Mouse (Mus musculus): ENCODE data around the gene Gm14434. TPM values are rescaled to one million over a fixed set of nuclear protein-coding genes. Genes with fewer than 3 reads are reported as not detected.
"Not testable (repeated sequence)": the region's sequence is repeated elsewhere in the genome, so short reads cannot be mapped to it uniquely, and the experiment has no call there.

Gene Gm14434
- polyA plus RNA-seq (2016; fragmentation: Nextera tagmentation; extraction: Ambion mirVana) = 10.4 TPM in 1 of 2 replicates, not detected in the other

GRCm38 (mm10) chr2:176486683-176487082 lies at the start of gene Gm14434:
Gm14434 (minus strand) TSS chr2:176486783.
- not testable (repeated sequence) for H3K27ac ChIP-seq (replicated peaks); H3K4me3 ChIP-seq; H3K9me3 ChIP-seq (replicated peaks); H3K36me3 ChIP-seq; H3K4me1 ChIP-seq; H3K27me3 ChIP-seq (ENCODE audit: low read depth, poor library complexity, severe bottlenecking); DNase-seq (ENCODE audit: low spot score)
- WGBS = no CpG with 5 or more reads among the region's 4 CpGs

GRCm38 (mm10) chr2:176520756-176521155 lies 34.2 kb upstream of the Gm14434 start, which contains the start of gene Zfp967:
Zfp967 (plus strand) TSS chr2:176521056.
- DNase-seq (ENCODE audit: low spot score); H3K36me3 ChIP-seq; H3K27me3 ChIP-seq (ENCODE audit: low read depth, poor library complexity, severe bottlenecking); H3K27ac ChIP-seq (replicated peaks); H3K9me3 ChIP-seq (replicated peaks); H3K4me3 ChIP-seq; H3K4me1 ChIP-seq: not testable (repeated sequence)
- WGBS = no CpG with 5 or more reads among the region's 9 CpGs

GRCm38 (mm10) chr2:176423294-176423693 lies 63.3 kb downstream of the Gm14434 start, which contains the start of gene Gm14435:
Gm14435 (plus strand) TSS chr2:176423594.
- H3K4me1 ChIP-seq; H3K4me3 ChIP-seq; H3K27ac ChIP-seq (replicated peaks); H3K27me3 ChIP-seq (ENCODE audit: low read depth, poor library complexity, severe bottlenecking); H3K36me3 ChIP-seq; H3K9me3 ChIP-seq (replicated peaks); DNase-seq (ENCODE audit: low spot score): not testable (repeated sequence)
- no CpG with 5 or more reads among the region's 6 CpGs for WGBS

Other genes with a start within 250 kb of the Gm14434 start
- gene Gm11009, start 167.3 kb downstream of the Gm14434 start, polyA plus RNA-seq (2016; fragmentation: Nextera tagmentation; extraction: Ambion mirVana) = not detected in 2 replicates
- 9.8 and 10.5 TPM in 2 replicates for gene Gm14435, start 63.2 kb downstream of the Gm14434 start, polyA plus RNA-seq (2016; fragmentation: Nextera tagmentation; extraction: Ambion mirVana)
- not detected in 2 replicates for gene Zfp967, start 34.3 kb upstream of the Gm14434 start, polyA plus RNA-seq (2016; fragmentation: Nextera tagmentation; extraction: Ambion mirVana)
- gene Gm14308, start 149.6 kb upstream of the Gm14434 start, polyA plus RNA-seq (2016; fragmentation: Nextera tagmentation; extraction: Ambion mirVana) = 14.6 and 14.9 TPM in 2 replicates
- 9.8 and 15.2 TPM in 2 replicates for gene Zfp973, start 183.7 kb upstream of the Gm14434 start, polyA plus RNA-seq (2016; fragmentation: Nextera tagmentation; extraction: Ambion mirVana)
- gene Gm14305, start 221.5 kb upstream of the Gm14434 start, polyA plus RNA-seq (2016; fragmentation: Nextera tagmentation; extraction: Ambion mirVana) = 32.2 and 33.0 TPM in 2 replicates